Mouse (Mus musculus): ENCODE measurements around the gene Hcn2. TPM values are rescaled to one million over a fixed set of nuclear protein-coding genes. Genes with fewer than 3 reads are reported as not detected.

Hcn2 gene
- total RNA-seq, 2 experiments from 2014 or later = 93.4 to 99.2 TPM

GRCm38 (mm10) chr10:79765228-79765745 lies 48.9 kb downstream of the Hcn2 start:
- intact Hi-C loops (cut with DNase I) = no loop called here
- no peak for DNase-seq (ENCODE audit: low spot score in 2 of 2)

DNA sequence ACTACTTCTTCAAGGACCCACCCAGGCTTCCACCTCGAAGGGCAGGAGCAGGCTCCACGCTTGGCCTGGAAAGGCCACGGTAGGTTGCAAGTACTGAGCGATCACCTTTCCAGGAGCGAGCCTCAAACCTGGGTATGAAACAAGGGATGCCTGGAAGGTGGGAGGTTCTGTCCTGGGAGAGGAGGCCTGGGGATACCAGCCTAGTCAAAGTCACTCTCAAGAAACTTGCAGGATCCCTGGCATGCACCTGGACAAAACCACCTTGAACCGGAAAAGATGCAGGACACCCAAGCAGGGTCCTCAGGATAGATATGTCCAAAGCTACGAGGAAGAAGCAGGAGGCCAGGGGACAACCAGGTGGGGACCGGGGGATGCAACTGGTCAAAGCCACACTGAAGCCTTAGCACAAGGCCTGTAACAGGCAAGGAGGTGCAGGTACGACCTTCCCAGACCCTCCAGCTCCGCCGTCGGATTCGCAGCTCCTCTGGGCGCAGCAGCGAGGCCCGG lies 49.6 kb downstream of the Hcn2 start:
- no peak for DNase-seq (ENCODE audit: low spot score in 2 of 2)
- intact Hi-C loops (cut with DNase I) = no loop called here

GRCm38 (mm10) chr10:79766508-79767325 lies 50.3 kb downstream of the Hcn2 start, which contains the start of gene Rnf126:
Gene Rnf126, minus strand, starts transcription at chr10:79766952.
- intact Hi-C loops (cut with DNase I) = no loop called here
- peak; percentile 99 for DNase-seq (ENCODE audit: low spot score in 2 of 2)

- DNase-seq (ENCODE audit: low spot score in 2 of 2) = peak; percentile 96 to 98
- intact Hi-C loops (cut with DNase I) = no loop called here
These were observed 51.2 kb downstream of the Hcn2 start for GRCm38 (mm10) chr10:79767372-79768244.

- DNase-seq (ENCODE audit: low spot score in 2 of 2) = peak; percentile 74 to 79
- intact Hi-C loops (cut with DNase I) = no loop called here
These were observed 52.0 kb downstream of the Hcn2 start for GRCm38 (mm10) chr10:79768400-79768799.

DNA sequence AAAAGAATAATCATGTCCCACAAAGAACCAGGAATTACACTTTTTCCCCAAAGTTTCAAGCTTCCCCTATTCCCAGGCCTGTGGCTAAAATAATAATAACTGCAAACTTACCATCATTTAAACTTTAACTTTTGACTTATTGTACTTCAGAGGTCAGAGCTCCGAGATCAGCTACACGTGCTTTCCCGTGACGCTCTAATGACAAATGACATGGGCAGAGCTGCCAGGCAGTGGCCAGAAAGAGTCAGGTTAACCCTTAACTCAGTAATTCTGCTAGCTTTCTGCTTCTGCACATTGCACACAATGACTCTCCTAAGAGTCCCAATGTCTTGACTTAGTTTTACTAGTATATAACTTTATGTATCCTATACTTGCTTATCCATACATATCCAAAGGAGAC lies 52.9 kb downstream of the Hcn2 start:
- intact Hi-C loops (cut with DNase I) = no loop called here
- no peak for DNase-seq (ENCODE audit: low spot score in 2 of 2)

GRCm38 (mm10) chr10:79772320-79772719 lies 55.9 kb downstream of the Hcn2 start:
- intact Hi-C loops (cut with DNase I) = no loop called here
- no peak for DNase-seq (ENCODE audit: low spot score in 2 of 2)

DNA sequence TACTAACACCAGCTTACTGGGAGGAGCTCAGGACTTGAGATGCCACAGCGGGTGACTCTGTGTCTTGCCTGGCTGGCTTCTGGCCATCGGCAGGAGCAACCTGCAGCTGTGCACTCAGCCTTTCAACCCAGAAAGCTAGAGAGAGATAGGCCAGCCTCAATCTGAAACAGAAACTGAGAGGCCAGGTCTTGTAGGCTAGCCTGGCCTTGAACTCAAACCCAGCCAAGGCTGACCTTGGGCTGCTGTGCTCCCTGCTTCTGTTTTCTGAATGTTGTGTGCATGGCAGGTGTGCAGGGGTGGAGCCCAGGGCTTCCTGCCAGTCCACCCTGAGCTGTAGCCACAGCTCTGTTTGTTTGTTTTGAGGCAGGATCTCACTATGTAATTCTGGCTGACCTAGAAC lies 56.8 kb downstream of the Hcn2 start:
- intact Hi-C loops (cut with DNase I) = no loop called here
- DNase-seq (ENCODE audit: low spot score in 2 of 2) = no peak

DNA sequence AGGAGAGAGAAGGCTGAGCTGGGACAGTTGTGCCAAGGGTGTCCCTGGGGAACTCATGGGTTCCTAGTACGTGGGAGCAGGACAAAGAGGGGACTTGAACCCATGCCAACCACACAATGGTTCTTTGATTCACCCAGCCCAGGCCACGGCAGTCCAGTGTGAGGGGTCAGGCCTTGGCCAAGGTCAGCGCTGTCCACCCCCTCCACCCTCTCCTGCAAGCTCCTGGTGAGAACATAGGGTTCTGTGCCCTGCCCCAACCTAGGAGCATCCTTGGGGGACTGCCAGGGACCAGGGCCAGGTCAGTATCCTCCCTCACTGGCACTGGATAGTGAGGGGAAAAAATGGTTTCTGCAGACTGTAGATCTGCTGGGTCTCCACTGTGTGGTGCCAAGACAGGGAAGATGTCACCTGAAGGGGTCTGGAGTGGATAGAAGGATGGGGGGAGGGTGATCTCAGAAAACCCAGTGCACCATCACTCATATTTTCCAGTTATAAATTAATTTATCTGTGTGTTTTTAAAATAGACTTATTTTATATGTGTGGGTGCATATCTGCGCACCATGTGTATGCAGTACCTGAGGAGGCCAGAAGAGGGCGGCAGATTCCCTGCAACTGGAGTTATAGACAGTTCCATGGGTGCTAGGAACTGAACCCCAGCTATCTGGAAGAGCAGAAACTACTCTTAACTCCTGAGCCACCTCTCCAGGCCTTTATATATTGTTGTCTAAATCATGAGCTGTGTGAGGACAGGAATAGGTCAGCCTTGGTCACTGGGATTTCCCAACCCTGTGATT lies 58.2 kb downstream of the Hcn2 start:
- intact Hi-C loops (cut with DNase I) = loop anchor here (5.0 kb wide), 1 partner anchor 38 kb away; no protein-coding TSS in a partner anchor
- no peak for DNase-seq (ENCODE audit: low spot score in 2 of 2)

DNA sequence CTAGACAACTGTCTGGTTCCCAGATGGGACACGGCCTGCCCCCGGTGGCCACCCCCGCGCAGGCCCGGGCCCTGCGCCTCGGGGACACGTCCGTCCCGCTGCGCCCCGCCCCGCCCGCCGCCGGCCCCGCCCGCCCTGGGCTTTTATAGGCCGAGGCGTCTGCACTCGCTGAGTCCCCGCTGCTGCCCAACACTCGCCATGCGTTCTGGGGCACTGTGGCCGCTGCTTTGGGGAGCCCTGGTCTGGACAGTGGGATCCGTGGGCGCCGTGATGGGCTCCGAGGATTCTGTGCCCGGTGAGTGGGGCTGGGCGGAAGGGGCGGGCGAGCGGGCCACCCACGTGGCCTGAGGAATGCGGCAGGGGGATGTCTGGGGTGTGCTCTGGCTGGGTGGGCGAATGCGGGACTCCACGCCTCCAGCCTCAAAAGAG lies 60.7 kb downstream of the Hcn2 start, which contains the start of gene Fstl3:
Fstl3 (plus strand) TSS at position 170 of the 429 bp plus-strand sequence.
- intact Hi-C loops (cut with DNase I) = loop anchor here (5.0 kb wide), 1 partner anchor 35 kb away; no protein-coding TSS in a partner anchor
- DNase-seq (ENCODE audit: low spot score in 2 of 2) = no peak

GRCm38 (mm10) chr10:79778006-79778405 lies 61.6 kb downstream of the Hcn2 start:
- intact Hi-C loops (cut with DNase I) = loop anchor here (5.0 kb wide), 1 partner anchor 34 kb away; no protein-coding TSS in a partner anchor
- DNase-seq (ENCODE audit: low spot score in 2 of 2) = no peak

- DNase-seq (ENCODE audit: low spot score in 2 of 2) = no peak
- intact Hi-C loops (cut with DNase I) = loop anchor here (5.0 kb wide), 1 partner anchor 33 kb away; no protein-coding TSS in a partner anchor
These were observed 62.8 kb downstream of the Hcn2 start for GRCm38 (mm10) chr10:79779193-79779592.

GRCm38 (mm10) chr10:79779784-79780663 lies 63.6 kb downstream of the Hcn2 start:
- DNase-seq (ENCODE audit: low spot score in 2 of 2) = peak; percentile 97 to 98
- intact Hi-C loops (cut with DNase I) = loop anchor here (5.0 kb wide), 1 partner anchor 32 kb away; no protein-coding TSS in a partner anchor

- intact Hi-C loops (cut with DNase I) = no loop called here
- DNase-seq (ENCODE audit: low spot score in 2 of 2) = peak; percentile 64 to 85
These were observed 64.2 kb downstream of the Hcn2 start for GRCm38 (mm10) chr10:79780664-79781015.

- DNase-seq (ENCODE audit: low spot score in 2 of 2) = no peak
- intact Hi-C loops (cut with DNase I) = no loop called here
These were observed 64.7 kb downstream of the Hcn2 start for GRCm38 (mm10) chr10:79781139-79781538.

DNA sequence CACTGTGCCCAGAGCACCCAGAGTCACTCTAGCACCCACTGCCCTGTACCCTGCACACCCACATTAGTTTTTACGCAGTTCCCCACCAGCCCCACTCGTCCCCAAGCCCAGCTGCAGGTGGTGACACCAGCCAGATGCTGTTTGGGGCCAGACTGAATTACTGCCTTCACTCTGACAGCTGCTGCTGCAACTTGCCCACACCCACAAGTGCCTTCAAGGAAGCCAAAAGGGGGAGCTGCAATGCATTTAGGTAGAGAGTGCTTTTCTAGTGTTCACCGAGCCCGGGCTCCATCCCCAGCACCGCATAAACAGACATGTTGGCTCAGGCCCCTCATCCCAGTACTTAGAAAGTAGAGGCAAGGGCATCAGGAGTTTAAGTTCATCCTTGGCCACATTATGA lies 65.5 kb downstream of the Hcn2 start:
- no peak for DNase-seq (ENCODE audit: low spot score in 2 of 2)
- intact Hi-C loops (cut with DNase I) = no loop called here

GRCm38 (mm10) chr10:79783050-79783449 lies 66.6 kb downstream of the Hcn2 start:
- no peak for DNase-seq (ENCODE audit: low spot score in 2 of 2)
- intact Hi-C loops (cut with DNase I) = no loop called here

All from left cerebral cortex, postnatal 14 days (tissue).